Mouse (Mus musculus) hindbrain, embryonic 14.5 days (tissue): Measurements from ENCODE around the gene Slc22a3. TPM values are rescaled to one million over a fixed set of nuclear protein-coding genes. Genes with fewer than 3 reads are reported as not detected.

Source experiments
- ATAC-seq: fragments of 200-750 bp; cut with Nextera tagmentation; 2 replicates; pipeline ENCODE4 v1.8.0; 2017; ENCODE audit warnings: moderate number of reproducible peaks, mild to moderate bottlenecking, moderate TSS enrichment, moderate library complexity; ENCODE audit not compliant: low FRiP score
- DNase-seq: peaks from one replicate; pipeline ENCODE4 v3.0.0-alpha.2; 2015; ENCODE audit warnings: low spot score
- H3K27ac ChIP-seq: fragments of 300-500 bp; sonication (generic); 2 replicates; pipeline ENCODE4 v1.5.1; 2014; ENCODE audit warnings: mild to moderate bottlenecking, moderate library complexity
- H3K27me3 ChIP-seq: fragments of 300-500 bp; sonication (generic); 2 replicates; pipeline ENCODE4 v1.6.1; 2014; ENCODE audit warnings: mild to moderate bottlenecking, low read length, mixed read lengths; ENCODE audit not compliant: control insufficient read depth, insufficient read depth
- H3K36me3 ChIP-seq: fragments of 300-500 bp; sonication (generic); replicated peaks from 2 replicates; pipeline ENCODE4 v1.6.1; 2014; ENCODE audit not compliant: control insufficient read depth, insufficient read depth
- H3K4me1 ChIP-seq: fragments of 300-500 bp; sonication (generic); replicated peaks from 2 replicates; pipeline ENCODE4 v1.6.1; 2014; ENCODE audit warnings: antibody characterized with exemption, low read length, mixed read lengths; ENCODE audit not compliant: control insufficient read depth, insufficient read depth
- H3K4me2 ChIP-seq: fragments of 300-500 bp; sonication (generic); replicated peaks from 2 replicates; pipeline ENCODE4 v1.6.1; 2014; ENCODE audit warnings: mild to moderate bottlenecking, moderate library complexity
- H3K4me3 ChIP-seq: fragments of 300-500 bp; sonication (generic); replicated peaks from 2 replicates; pipeline ENCODE4 v1.5.1; 2014; ENCODE audit warnings: mild to moderate bottlenecking, low read length
- H3K9ac ChIP-seq: fragments of 300-500 bp; sonication (generic); 2 replicates; pipeline ENCODE4 v1.6.1; 2014
- H3K9me3 ChIP-seq: fragments of 300-500 bp; sonication (generic); 2 replicates; pipeline ENCODE4 v1.6.1; 2016; ENCODE audit warnings: low read length; ENCODE audit not compliant: control insufficient read depth
- WGBS: fragments of 180-500 bp; shearing (Covaris S2); extraction: QIAGEN DNeasy Blood & Tissue Kit; methylation state at CpG from one replicate; pipeline ENCODE4 v1.1.7; 2014; 5-methylcytosine and 5-hydroxymethylcytosine counted together
- polyA plus RNA-seq: library from polyadenylated mRNA; unstranded; fragments of >200 nt; fragmentation: Nextera tagmentation; extraction: Ambion mirVana; gene quantifications from 2 replicates; pipeline ENCODE4 v1.2.1, GENCODE M21; 2014

Gene Slc22a3
- polyA plus RNA-seq, 1 experiment from 2014 or later: 0.82 TPM

- Histone ChIP-seq H3K4me3 (no peak overlapping the region), H3K36me3 (no peaks in the 10 kb centered on the region), H3K9me3 (no peaks in the 10 kb centered on the region), H3K9ac (no peak overlapping the region), H3K4me1 (no peaks in the 10 kb centered on the region), H3K27me3 (no peaks in the 10 kb centered on the region), H3K4me2 (no peak overlapping the region), H3K27ac (no peak overlapping the region)
- peak; percentile 62; the same call in 1 of the 2 replicates for ATAC-seq
- WGBS: 51% methylated on average over 6 of the region's 6 CpGs
- peak; percentile 90 for DNase-seq
These were observed 91.1 kb downstream of the Slc22a3 start for GRCm38 (mm10) chr17:12416250-12416895.

GRCm38 (mm10) chr17:12415741-12416140 is 91.8 kb downstream of the Slc22a3 start:
- H3K36me3 ChIP-seq: no peaks in the 10 kb centered on the region
- no peaks in the 10 kb centered on the region for H3K4me1 ChIP-seq
- H3K27me3 ChIP-seq: no peaks in the 10 kb centered on the region
- ATAC-seq: no peak; the same call in 1 of the 2 replicates
- H3K9me3 ChIP-seq: no peaks in the 10 kb centered on the region
- H3K9ac ChIP-seq: no peak overlapping the region
- WGBS: 73% methylated on average over 5 of the region's 5 CpGs
- no peak overlapping the region for H3K27ac ChIP-seq
- H3K4me2 ChIP-seq: no peak overlapping the region
- no peak overlapping the region for H3K4me3 ChIP-seq
- no peak for DNase-seq

GRCm38 (mm10) chr17:12415031-12415735 is 92.3 kb downstream of the Slc22a3 start:
- Histone ChIP-seq H3K36me3 (no peaks in the 10 kb centered on the region), H3K4me2 (no peak overlapping the region), H3K27ac (no peak overlapping the region), H3K27me3 (no peaks in the 10 kb centered on the region), H3K9ac (no peak overlapping the region), H3K4me3 (no peak overlapping the region), H3K9me3 (no peaks in the 10 kb centered on the region), H3K4me1 (no peaks in the 10 kb centered on the region)
- DNase-seq (no peak), ATAC-seq (peak; percentile 29; the same call in 1 of the 2 replicates)
- 54% methylated on average over 15 of the region's 15 CpGs for WGBS

GRCm38 (mm10) chr17:12412891-12413237 is 94.6 kb downstream of the Slc22a3 start:
- Histone ChIP-seq H3K36me3 (no peaks in the 10 kb centered on the region), H3K27me3 (no peaks in the 10 kb centered on the region), H3K9me3 (no peaks in the 10 kb centered on the region), H3K4me3 (no peak overlapping the region), H3K9ac (no peak overlapping the region), H3K27ac (no peak overlapping the region), H3K4me1 (0 out of 2 replicates have a peak, but pooled peaks cover 2% of the 10 kb centered on the region), H3K4me2 (no peak overlapping the region)
- WGBS: 75% methylated on average over 3 of the region's 3 CpGs
- ATAC-seq: no peak
- DNase-seq: no peak

- H3K4me2 ChIP-seq: no peak overlapping the region
- H3K36me3 ChIP-seq: no peaks in the 10 kb centered on the region
- H3K4me3 ChIP-seq: no peak overlapping the region
- no peak for ATAC-seq
- WGBS: 74% methylated on average over 10 of the region's 10 CpGs
- H3K27ac ChIP-seq: no peak overlapping the region
- no peaks in the 10 kb centered on the region for H3K9me3 ChIP-seq
- no peak for DNase-seq
- 0 out of 2 replicates have a peak, but pooled peaks cover 2% of the 10 kb centered on the region for H3K4me1 ChIP-seq
- H3K27me3 ChIP-seq: no peaks in the 10 kb centered on the region
- H3K9ac ChIP-seq: no peak overlapping the region
These were observed 95.2 kb downstream of the Slc22a3 start for GRCm38 (mm10) chr17:12412181-12412890.

GRCm38 (mm10) chr17:12409346-12409944 is 98.1 kb downstream of the Slc22a3 start:
- Histone ChIP-seq H3K27ac (no peak overlapping the region), H3K4me2 (no peak overlapping the region), H3K9me3 (no peaks in the 10 kb centered on the region), H3K9ac (no peak overlapping the region), H3K36me3 (no peaks in the 10 kb centered on the region), H3K27me3 (no peaks in the 10 kb centered on the region), H3K4me1 (0 out of 2 replicates have a peak, but pooled peaks cover 2% of the 10 kb centered on the region), H3K4me3 (no peak overlapping the region)
- 70% methylated on average over 11 of the region's 11 CpGs for WGBS
- no peak for DNase-seq
- ATAC-seq: no peak

GRCm38 (mm10) chr17:12403420-12403819 is 104.1 kb downstream of the Slc22a3 start:
- Histone ChIP-seq H3K4me3 (no peak overlapping the region), H3K27ac (no peak overlapping the region), H3K36me3 (no peaks in the 10 kb centered on the region), H3K9me3 (no peaks in the 10 kb centered on the region), H3K9ac (no peak overlapping the region), H3K27me3 (no peaks in the 10 kb centered on the region), H3K4me2 (no peak overlapping the region), H3K4me1 (no peaks in the 10 kb centered on the region)
- WGBS: 76% methylated on average over 7 of the region's 7 CpGs
- DNase-seq: no peak
- ATAC-seq: no peak

- Histone ChIP-seq H3K4me3 (no peak overlapping the region), H3K27ac (no peak overlapping the region), H3K4me2 (no peak overlapping the region), H3K27me3 (no peaks in the 10 kb centered on the region), H3K4me1 (no peaks in the 10 kb centered on the region), H3K9ac (no peak overlapping the region), H3K9me3 (no peaks in the 10 kb centered on the region), H3K36me3 (no peaks in the 10 kb centered on the region)
- no peak for DNase-seq
- 91% methylated on average over 9 of the region's 9 CpGs for WGBS
- ATAC-seq: no peak
These were observed 111.3 kb downstream of the Slc22a3 start for GRCm38 (mm10) chr17:12396163-12396677.

- Histone ChIP-seq H3K4me1 (no peaks in the 10 kb centered on the region), H3K27ac (no peak overlapping the region), H3K4me2 (no peak overlapping the region), H3K4me3 (no peak overlapping the region), H3K27me3 (no peaks in the 10 kb centered on the region), H3K9me3 (no peaks in the 10 kb centered on the region), H3K9ac (no peak overlapping the region), H3K36me3 (no peaks in the 10 kb centered on the region)
- DNase-seq: no peak
- 93% methylated on average over 7 of the region's 7 CpGs for whole genome bisulfite sequencing
- ATAC-seq: no peak
These were observed 119.3 kb downstream of the Slc22a3 start for GRCm38 (mm10) chr17:12388239-12388638.
